Mouse (Mus musculus): ENCODE results near the gene Gm10352. TPM values are rescaled to one million over a fixed set of nuclear protein-coding genes. Genes with fewer than 3 reads are reported as not detected.
"Not testable (repeated sequence)": the region's sequence is repeated elsewhere in the genome, so short reads cannot be mapped to it uniquely, and the experiment has no call there.

The Gm10352 gene
- total RNA-seq (2021) = not detected
- long read RNA-seq, experiment 1 = 0 reads
- long read RNA-seq, experiment 2 = 0 reads

DNA sequence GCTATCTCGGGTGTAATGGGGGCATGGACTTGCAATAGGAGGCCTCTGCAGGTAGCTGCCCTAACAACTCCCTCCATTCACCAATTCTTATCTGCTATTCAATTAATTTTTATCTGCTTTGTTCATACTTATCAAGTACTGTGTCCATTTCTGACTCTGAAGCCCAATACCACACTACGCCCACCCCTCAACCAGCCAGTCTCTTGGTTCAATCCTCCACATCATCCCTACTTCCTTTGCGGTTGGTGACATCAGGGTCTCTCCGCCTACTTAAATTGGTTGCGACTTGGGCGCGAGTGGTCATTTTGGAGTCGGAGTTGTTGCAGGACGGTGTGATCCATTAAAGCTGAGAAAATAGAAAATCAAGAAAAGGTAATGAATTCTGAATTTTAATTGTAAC is at the start of gene Gm10352:
Gm10352 (plus strand) TSS at position 301 of the 400 bp plus-strand sequence.
- not testable (repeated sequence) for DNase-seq (ENCODE audit: low spot score in 2 of 2)

GRCm38 (mm10) chrY:2932282-2932681 is 31.5 kb downstream of the Gm10352 start, which contains the start of gene Gm29289:
Gm29289 (plus strand) TSS chrY:2932582.
- DNase-seq (ENCODE audit: low spot score in 2 of 2); H3K4me3 ChIP-seq; H3K27ac ChIP-seq: not testable (repeated sequence)

More for the DNA sequence above, at the start of gene Gm10352:
- H3K4me3 ChIP-seq, H3K27ac ChIP-seq: not testable (repeated sequence)

Other genes with a start within 250 kb of the Gm10352 start
- not detected for gene Sry, start 237.3 kb upstream of the Gm10352 start, total RNA-seq (2021)
- not detected for gene H2al2b, start 180.3 kb upstream of the Gm10352 start, total RNA-seq (2021)
- not detected for gene Gm4064, start 104.8 kb upstream of the Gm10352 start, total RNA-seq (2021)
- gene Rbmy, start 70.3 kb upstream of the Gm10352 start, total RNA-seq (2021) = not detected
- gene Gm10256, start 70.3 kb upstream of the Gm10352 start, total RNA-seq (2021) = not detected
- not detected for gene Gm29289, start 31.6 kb downstream of the Gm10352 start, total RNA-seq (2021)

Data from layer of hippocampus, adult 2 months (tissue).